Mouse (Mus musculus) liver, embryonic 12.5 days (tissue): ENCODE results near the gene Gsn. TPM values are rescaled to one million over a fixed set of nuclear protein-coding genes. Genes with fewer than 3 reads are reported as not detected.

Experiments used
- ATAC-seq: fragments of 200-750 bp; cut with Nextera tagmentation; 2 replicates; pipeline ENCODE4 v1.8.0; 2017; ENCODE audit warnings: moderate number of reproducible peaks, mild to moderate bottlenecking, moderate library complexity
- H3K27ac ChIP-seq: fragments of 300-500 bp; sonication (generic); 2 replicates; pipeline ENCODE4 v1.5.1; 2016; ENCODE audit warnings: mild to moderate bottlenecking
- H3K27me3 ChIP-seq: fragments of 300-500 bp; sonication (generic); replicated peaks from 2 replicates; pipeline ENCODE4 v1.6.1; 2016; ENCODE audit warnings: mild to moderate bottlenecking, moderate library complexity
- H3K36me3 ChIP-seq: fragments of 300-500 bp; sonication (generic); 2 replicates; pipeline ENCODE4 v1.6.1; 2016; ENCODE audit warnings: mild to moderate bottlenecking, moderate library complexity
- H3K4me1 ChIP-seq: fragments of 300-500 bp; sonication (generic); 2 replicates; pipeline ENCODE4 v1.6.1; 2016
- H3K4me2 ChIP-seq: fragments of 300-500 bp; sonication (generic); 2 replicates; pipeline ENCODE4 v1.6.1; 2016; ENCODE audit warnings: mild to moderate bottlenecking, moderate library complexity
- H3K4me3 ChIP-seq: fragments of 300-500 bp; sonication (generic); 2 replicates; pipeline ENCODE4 v1.5.1; 2016; ENCODE audit warnings: mild to moderate bottlenecking, moderate library complexity
- H3K9ac ChIP-seq: fragments of 300-500 bp; sonication (generic); 2 replicates; pipeline ENCODE4 v1.6.1; 2016; ENCODE audit warnings: mild to moderate bottlenecking, moderate library complexity
- H3K9me3 ChIP-seq: fragments of 300-500 bp; sonication (generic); replicated peaks from 2 replicates; pipeline ENCODE4 v1.6.1; 2016; ENCODE audit warnings: mild to moderate bottlenecking, moderate library complexity
- WGBS: fragments of 180-500 bp; shearing (Covaris S2); methylation state at CpG from one replicate; pipeline ENCODE4 v1.1.7; 2016; ENCODE audit not compliant: insufficient replicate concordance; 5-methylcytosine and 5-hydroxymethylcytosine counted together
- polyA plus RNA-seq: library from polyadenylated mRNA; unstranded; fragments of >200 nt; fragmentation: Nextera tagmentation; extraction: Ambion mirVana; gene quantifications from 2 replicates; pipeline ENCODE4 v1.2.1, GENCODE M21; 2016

Gsn gene
- polyA plus RNA-seq, 1 experiment from 2014 or later, result 80.4 TPM

DNA sequence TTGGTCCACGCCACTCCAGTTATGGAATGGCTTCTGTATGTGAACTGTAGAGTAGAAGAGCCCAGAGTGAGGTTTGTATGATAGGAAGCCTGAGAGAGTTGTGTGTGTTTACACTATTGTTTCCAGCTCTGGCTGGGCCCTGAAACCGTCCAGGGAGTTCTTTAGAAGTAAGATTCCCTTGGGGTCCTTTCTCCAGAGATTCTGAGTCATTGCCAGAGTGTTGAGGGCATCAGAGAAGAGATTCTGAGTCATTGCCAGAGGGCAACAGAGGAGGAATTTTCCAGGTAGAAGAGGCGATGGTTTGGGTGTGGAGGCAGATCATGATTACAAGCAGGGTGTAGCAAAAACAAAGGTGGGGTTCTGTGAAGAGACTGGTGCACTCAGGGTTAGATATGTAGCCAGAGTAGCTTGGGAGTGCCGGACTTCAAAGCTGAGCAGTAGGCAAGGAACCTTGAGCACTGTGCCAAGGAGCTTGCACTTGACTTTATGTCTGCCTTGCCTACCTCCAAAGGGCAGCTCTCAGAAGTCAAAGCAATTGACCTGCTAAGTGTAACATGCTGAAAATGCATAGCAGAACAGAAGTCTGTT is 53.8 kb downstream of the Gsn start:
- H3K9me3 ChIP-seq, result no peaks in the 10 kb centered on the region
- 76% methylated on average over 4 of the region's 4 CpGs for WGBS
- H3K9ac ChIP-seq, result no peak overlapping the region
- ATAC-seq, result no peak
- H3K4me1 ChIP-seq, result peaks cover 18% of the 10 kb centered on the region
- no peak overlapping the region for H3K4me3 ChIP-seq
- H3K36me3 ChIP-seq, result peaks cover 34% of the 10 kb centered on the region
- no peaks in the 10 kb centered on the region for H3K27me3 ChIP-seq
- no peak overlapping the region for H3K4me2 ChIP-seq
- no peak overlapping the region for H3K27ac ChIP-seq

DNA sequence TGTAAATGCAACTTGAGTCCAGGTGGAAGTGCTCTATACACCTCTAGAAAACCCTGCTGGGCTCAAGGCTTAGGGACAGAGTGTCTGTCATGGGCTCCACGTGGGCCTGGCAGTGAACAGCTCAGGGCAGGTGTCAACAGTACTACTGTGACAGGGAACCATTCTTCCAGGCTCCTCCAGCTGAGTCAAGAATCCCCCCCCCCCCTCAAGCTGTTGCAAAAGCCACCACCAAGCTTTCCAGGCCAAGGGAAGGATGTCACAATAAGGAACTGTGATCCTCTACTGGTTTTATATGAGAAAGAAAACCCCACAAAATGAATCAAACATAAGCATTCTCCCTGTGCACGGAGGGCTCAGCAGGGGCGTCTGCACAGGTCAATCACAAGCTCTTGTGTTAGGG is 58.1 kb downstream of the Gsn start:
- ATAC-seq, result no peak
- Histone ChIP-seq H3K4me3 (no peak overlapping the region), H3K4me1 (peaks cover 53% of the 10 kb centered on the region), H3K36me3 (peaks cover 77% of the 10 kb centered on the region), H3K4me2 (no peak overlapping the region), H3K9ac (no peak overlapping the region), H3K27me3 (no peaks in the 10 kb centered on the region), H3K9me3 (no peaks in the 10 kb centered on the region), H3K27ac (no peak overlapping the region)
- WGBS, result 71% methylated on average over 3 of the region's 3 CpGs

DNA sequence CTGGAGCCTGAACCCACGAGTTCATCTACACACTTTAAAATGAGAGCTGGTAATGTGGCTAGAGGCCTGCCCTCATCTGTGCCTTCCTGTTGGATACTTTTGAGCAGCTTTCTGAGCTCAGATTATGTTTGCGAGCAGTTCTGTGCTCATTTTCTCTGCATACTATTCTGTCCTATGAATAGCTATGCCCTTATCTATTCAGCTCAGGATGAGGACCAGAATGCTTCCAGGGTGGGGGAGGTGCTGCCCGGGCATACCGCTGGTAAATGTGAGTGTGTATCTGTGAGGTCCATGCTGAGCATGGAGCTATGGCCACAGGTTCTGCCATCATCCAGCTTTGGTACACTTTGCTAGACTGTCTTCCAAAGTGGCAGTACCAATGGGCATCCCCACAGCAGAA is 61.4 kb downstream of the Gsn start:
- peaks cover 100% of the 10 kb centered on the region for H3K36me3 ChIP-seq
- no peaks in the 10 kb centered on the region for H3K9me3 ChIP-seq
- peak; percentile 90 for ATAC-seq
- peak overlapping the region; percentile 59 for H3K4me2 ChIP-seq
- H3K27ac ChIP-seq, result peak overlapping the region; percentile 88
- WGBS, result 15% methylated on average over 4 of the region's 4 CpGs
- peaks cover 72% of the 10 kb centered on the region for H3K4me1 ChIP-seq
- H3K9ac ChIP-seq, result peak overlapping the region; percentile 43
- H3K4me3 ChIP-seq, result peak overlapping the region; percentile 3; the same call in 1 of the 2 replicates
- no peaks in the 10 kb centered on the region for H3K27me3 ChIP-seq

DNA sequence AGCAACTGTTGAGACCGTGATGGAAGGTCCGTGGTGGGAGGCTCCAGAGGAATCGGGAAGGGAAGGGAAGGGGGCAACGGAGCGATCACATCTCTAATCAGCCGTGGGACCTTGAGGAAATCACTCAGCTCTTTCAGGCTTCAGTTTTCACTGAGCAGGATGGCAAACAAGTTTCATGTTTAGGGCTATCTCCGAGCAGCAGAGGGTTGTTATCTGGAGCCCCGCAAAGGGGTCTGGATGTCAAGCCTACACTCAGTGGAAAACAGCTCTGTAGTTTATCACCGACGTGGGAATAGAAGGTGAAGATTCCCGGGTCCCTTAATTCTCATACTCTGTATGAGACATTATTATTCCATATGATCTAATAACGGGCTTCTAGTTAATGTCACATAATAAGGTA is 62.2 kb downstream of the Gsn start:
- Histone ChIP-seq H3K4me1 (peaks cover 80% of the 10 kb centered on the region), H3K9ac (peak overlapping the region; percentile 43), H3K27me3 (no peaks in the 10 kb centered on the region), H3K4me2 (peak overlapping the region; percentile 59), H3K9me3 (no peaks in the 10 kb centered on the region), H3K4me3 (peak overlapping the region; percentile 3; the same call in 1 of the 2 replicates), H3K36me3 (peaks cover 100% of the 10 kb centered on the region), H3K27ac (peak overlapping the region; percentile 88)
- 20% methylated on average over 12 of the region's 12 CpGs for WGBS
- ATAC-seq, result peak; percentile 79

- peaks cover 92% of the 10 kb centered on the region for H3K4me1 ChIP-seq
- no peak overlapping the region for H3K4me2 ChIP-seq
- no peak for ATAC-seq
- WGBS, result 94% methylated on average over 15 of the region's 15 CpGs
- H3K4me3 ChIP-seq, result no peak overlapping the region
- H3K9ac ChIP-seq, result no peak overlapping the region
- no peaks in the 10 kb centered on the region for H3K9me3 ChIP-seq
- H3K27me3 ChIP-seq, result no peaks in the 10 kb centered on the region
- peaks cover 100% of the 10 kb centered on the region for H3K36me3 ChIP-seq
- H3K27ac ChIP-seq, result no peak overlapping the region
Observed at GRCm38 (mm10) chr2:35320399-35320798, 64.2 kb downstream of the Gsn start.

DNA sequence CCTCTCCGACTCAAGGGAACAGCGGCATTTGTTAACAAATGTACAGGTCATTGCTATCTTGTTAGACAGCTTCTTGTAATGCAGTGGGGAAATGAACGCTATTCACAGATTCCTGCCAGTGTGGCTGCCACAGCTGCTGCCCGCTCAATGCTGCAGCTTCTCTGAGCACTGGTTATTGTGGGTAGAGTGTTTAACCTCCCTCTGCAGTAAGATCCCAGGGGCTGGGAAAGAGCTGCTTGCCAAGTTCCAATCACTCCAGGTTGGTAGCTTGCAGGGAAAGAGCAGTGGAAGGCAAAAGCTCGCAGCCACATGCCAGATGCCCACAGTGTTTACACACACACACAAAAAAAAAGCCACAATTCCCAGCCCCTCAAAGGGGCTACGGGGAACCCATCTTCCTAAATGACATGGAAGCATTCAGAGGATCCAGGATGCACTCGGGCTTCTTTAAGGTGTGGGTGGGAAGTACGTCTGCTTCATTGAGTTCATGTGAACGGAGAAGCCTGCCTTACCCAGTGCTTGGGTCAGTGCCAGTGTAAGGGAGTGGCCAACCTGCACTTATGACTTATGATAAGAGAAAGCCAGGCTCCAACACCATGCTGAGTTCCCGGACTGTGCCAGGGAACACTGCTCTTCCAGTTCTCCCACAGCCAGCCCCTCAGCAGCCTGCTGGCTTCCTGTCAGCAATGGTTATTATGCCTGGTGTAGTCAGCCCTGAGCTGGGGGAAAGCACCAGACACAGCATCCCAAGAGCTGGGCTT is 66.4 kb downstream of the Gsn start:
- no peaks in the 10 kb centered on the region for H3K27me3 ChIP-seq
- H3K27ac ChIP-seq, result peak overlapping the region; percentile 50
- 77% methylated on average over 10 of the region's 10 CpGs for WGBS
- no peak overlapping the region for H3K9ac ChIP-seq
- peaks cover 99% of the 10 kb centered on the region for H3K4me1 ChIP-seq
- H3K4me3 ChIP-seq, result no peak overlapping the region
- no peaks in the 10 kb centered on the region for H3K9me3 ChIP-seq
- H3K4me2 ChIP-seq, result peak overlapping the region; percentile 9; the same call in 1 of the 2 replicates
- no peak for ATAC-seq
- H3K36me3 ChIP-seq, result peaks cover 95% of the 10 kb centered on the region

DNA sequence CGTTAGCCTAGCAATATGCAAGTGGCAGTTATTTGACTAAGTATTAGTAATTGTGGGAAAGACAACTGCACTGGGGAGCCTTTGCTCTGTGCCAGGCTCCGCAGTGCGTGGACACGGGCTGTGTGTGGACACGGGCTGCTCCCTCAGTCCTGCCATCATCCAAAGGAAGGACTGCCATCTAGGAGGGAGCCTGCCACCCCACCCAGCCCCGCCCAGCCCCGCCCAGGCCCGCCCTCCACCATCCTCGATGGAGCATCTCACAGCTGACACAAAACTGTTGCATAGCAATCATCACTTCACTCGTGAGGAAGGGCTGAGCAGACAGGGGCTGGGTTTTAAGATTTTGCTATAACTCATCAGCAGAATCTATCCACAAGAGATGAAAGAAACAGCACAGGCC is 69.8 kb downstream of the Gsn start:
- Histone ChIP-seq H3K4me3 (peak overlapping the region; percentile 31), H3K27me3 (no peaks in the 10 kb centered on the region), H3K36me3 (peaks cover 86% of the 10 kb centered on the region), H3K27ac (peak overlapping the region; percentile 81), H3K4me1 (peaks cover 98% of the 10 kb centered on the region), H3K4me2 (peak overlapping the region; percentile 73), H3K9ac (peak overlapping the region; percentile 57), H3K9me3 (no peaks in the 10 kb centered on the region)
- 54% methylated on average over 10 of the region's 10 CpGs for WGBS
- peak; percentile 76 for ATAC-seq

DNA sequence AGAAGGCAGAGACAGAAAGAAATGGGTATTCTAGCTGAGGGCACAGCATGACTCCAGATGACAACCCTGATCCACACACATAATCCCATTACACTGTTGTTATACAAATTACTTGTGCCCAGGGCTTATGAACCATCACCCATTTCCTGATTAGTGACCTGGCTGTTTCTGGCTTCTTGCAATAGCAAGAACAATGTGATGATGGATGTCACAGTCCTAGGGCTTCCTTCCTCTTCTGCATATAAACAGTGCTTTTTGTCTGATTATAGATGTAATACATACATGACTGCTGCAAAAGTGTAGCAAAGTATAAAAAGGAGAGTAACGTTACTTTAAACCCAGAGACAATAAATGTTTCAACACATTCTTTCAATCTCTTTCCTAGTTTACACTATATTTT is 70.8 kb downstream of the Gsn start:
- Histone ChIP-seq H3K27ac (peak overlapping the region; percentile 81), H3K27me3 (no peaks in the 10 kb centered on the region), H3K36me3 (peaks cover 81% of the 10 kb centered on the region), H3K4me2 (peak overlapping the region; percentile 73), H3K9me3 (no peaks in the 10 kb centered on the region), H3K4me1 (peaks cover 99% of the 10 kb centered on the region), H3K9ac (peak overlapping the region; percentile 57; the same call in 1 of the 2 replicates), H3K4me3 (peak overlapping the region; percentile 31)
- WGBS, result 66% methylated on average over 1 of the region's 1 CpGs
- no peak for ATAC-seq

- whole genome bisulfite sequencing, result 18% methylated on average over 10 of the region's 10 CpGs
- Histone ChIP-seq H3K27me3 (no peaks in the 10 kb centered on the region), H3K4me3 (peak overlapping the region; percentile 41), H3K36me3 (peaks cover 81% of the 10 kb centered on the region), H3K4me1 (peaks cover 99% of the 10 kb centered on the region), H3K27ac (peak overlapping the region; percentile 98), H3K9ac (peak overlapping the region; percentile 74), H3K4me2 (peak overlapping the region; percentile 73), H3K9me3 (no peaks in the 10 kb centered on the region)
- peak; percentile 82 for ATAC-seq
Observed at GRCm38 (mm10) chr2:35327583-35327982, 71.4 kb downstream of the Gsn start.

GRCm38 (mm10) chr2:35328064-35328792 is 72.0 kb downstream of the Gsn start:
- H3K27me3 ChIP-seq, result no peaks in the 10 kb centered on the region
- no peak for ATAC-seq
- H3K4me2 ChIP-seq, result peak overlapping the region; percentile 73
- H3K27ac ChIP-seq, result peak overlapping the region; percentile 98
- peaks cover 81% of the 10 kb centered on the region for H3K36me3 ChIP-seq
- no peaks in the 10 kb centered on the region for H3K9me3 ChIP-seq
- WGBS, result 34% methylated on average over 11 of the region's 11 CpGs
- peaks cover 99% of the 10 kb centered on the region for H3K4me1 ChIP-seq
- H3K4me3 ChIP-seq, result peak overlapping the region; percentile 41
- H3K9ac ChIP-seq, result peak overlapping the region; percentile 74

GRCm38 (mm10) chr2:35329061-35329460 is 72.9 kb downstream of the Gsn start:
- Histone ChIP-seq H3K27me3 (no peaks in the 10 kb centered on the region), H3K9me3 (no peaks in the 10 kb centered on the region), H3K4me2 (peak overlapping the region; percentile 73), H3K36me3 (peaks cover 75% of the 10 kb centered on the region), H3K4me3 (no peak overlapping the region), H3K4me1 (peaks cover 99% of the 10 kb centered on the region), H3K9ac (peak overlapping the region; percentile 74), H3K27ac (peak overlapping the region; percentile 98)
- ATAC-seq, result no peak
- WGBS, result 43% methylated on average over 2 of the region's 2 CpGs

DNA sequence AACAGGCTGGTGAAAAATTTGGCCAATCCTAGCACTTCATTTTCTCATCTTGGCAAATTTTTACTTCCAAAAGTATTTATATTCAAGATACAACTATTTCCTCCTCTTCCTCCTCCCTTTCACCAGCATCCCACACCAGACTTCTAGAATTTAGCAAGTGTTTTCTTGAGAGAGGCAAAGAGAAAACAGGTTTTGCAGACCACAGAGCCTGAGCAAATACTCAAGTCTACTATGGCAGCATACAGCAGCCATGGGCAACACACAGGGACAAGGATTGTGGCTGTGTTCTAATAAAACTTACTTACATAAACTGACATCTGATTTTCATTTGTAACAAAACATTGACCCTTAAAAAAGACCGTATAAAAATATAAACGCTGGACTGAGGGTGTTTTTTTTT is 75.0 kb downstream of the Gsn start:
- H3K27ac ChIP-seq, result peak overlapping the region; percentile 71
- H3K4me2 ChIP-seq, result peak overlapping the region; percentile 81
- no peak overlapping the region for H3K4me3 ChIP-seq
- H3K36me3 ChIP-seq, result peaks cover 61% of the 10 kb centered on the region
- 71% methylated on average over 2 of the region's 2 CpGs for WGBS
- H3K4me1 ChIP-seq, result peaks cover 88% of the 10 kb centered on the region
- H3K9me3 ChIP-seq, result no peaks in the 10 kb centered on the region
- no peak for ATAC-seq
- H3K27me3 ChIP-seq, result no peaks in the 10 kb centered on the region
- H3K9ac ChIP-seq, result no peak overlapping the region
